Mouse (Mus musculus): ENCODE results near the gene Adam26b. TPM values are rescaled to one million over a fixed set of nuclear protein-coding genes. Genes with fewer than 3 reads are reported as not detected.

Adam26b gene
- not detected in 2 replicates for polyA plus RNA-seq (2012; rRNA removed)

DNA sequence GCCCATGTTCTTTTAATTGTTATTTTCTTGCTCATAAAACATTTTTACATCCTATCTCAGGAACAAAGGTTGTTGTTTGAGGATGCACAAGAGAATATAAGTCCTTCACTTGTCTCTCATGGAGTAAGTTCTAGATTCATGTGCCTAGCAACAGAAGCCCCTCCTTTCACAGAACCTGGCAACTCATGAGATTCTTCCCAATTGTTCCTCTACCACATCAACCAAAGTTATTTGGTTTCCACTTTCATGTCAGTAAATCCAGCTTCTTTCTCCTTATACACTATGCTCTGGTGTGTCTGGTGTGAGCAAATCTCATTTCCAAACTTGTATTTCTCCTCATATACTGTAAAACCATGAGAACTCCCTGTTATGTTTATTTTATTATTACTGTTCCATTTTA is at the start of gene Adam26b:
Gene Adam26b, minus strand, starts transcription at position 101 of the 400 bp plus-strand sequence.

DNA sequence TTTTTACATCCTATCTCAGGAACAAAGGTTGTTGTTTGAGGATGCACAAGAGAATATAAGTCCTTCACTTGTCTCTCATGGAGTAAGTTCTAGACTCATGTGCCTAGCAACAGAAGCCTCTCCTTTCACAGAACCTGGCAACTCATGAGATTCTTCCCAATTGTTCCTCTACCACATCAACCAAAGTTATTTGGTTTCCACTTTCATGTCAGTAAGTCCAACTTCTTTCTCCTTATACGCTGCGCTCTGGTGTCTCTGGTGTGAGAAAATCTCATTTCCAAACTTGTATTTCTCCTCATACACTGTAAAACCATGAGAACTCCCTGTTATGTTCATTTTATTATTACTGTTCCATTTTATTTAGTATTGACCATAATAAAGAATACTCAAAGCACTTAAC is 48.7 kb upstream of the Adam26b start, which contains the start of gene Adam26a:
Gene Adam26a, minus strand, starts transcription at position 101 of the 400 bp plus-strand sequence.

Other genes starting within 250 kb of the Adam26b start
- gene Zfp42, start 221.1 kb downstream of the Adam26b start, polyA plus RNA-seq (2012; rRNA removed) = not detected in 2 replicates
- not detected in 2 replicates for gene Adam26a, start 48.6 kb upstream of the Adam26b start, polyA plus RNA-seq (2012; rRNA removed)
- not detected in 2 replicates for gene Gm5346, start 99.2 kb upstream of the Adam26b start, polyA plus RNA-seq (2012; rRNA removed)
- not detected in 2 replicates for gene Adam34, start 181.9 kb upstream of the Adam26b start, polyA plus RNA-seq (2012; rRNA removed)